ENCODE assay signal across 17 mouse cellular contexts in the genomic region with DNA sequence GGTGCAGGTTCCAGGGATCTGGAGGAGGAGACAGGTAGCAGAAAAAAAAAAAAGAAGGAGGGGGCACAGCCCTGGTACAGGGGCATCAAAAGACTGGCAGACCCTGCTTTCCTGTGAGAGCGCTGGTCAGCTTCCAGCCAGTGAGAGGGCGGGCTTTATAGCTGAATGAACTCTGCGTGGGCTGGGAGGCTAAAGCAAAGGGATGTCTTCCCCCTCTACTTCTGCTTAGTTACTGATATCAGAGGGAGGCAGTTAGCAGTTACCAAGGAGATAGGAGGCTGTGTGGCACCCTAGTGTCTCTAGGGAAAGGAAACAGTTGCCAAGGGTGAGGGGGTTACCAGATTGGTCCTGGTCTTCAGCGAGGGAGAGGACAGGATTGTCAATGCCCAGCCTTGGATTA. TPM values are rescaled to one million over a fixed set of nuclear protein-coding genes. Genes with fewer than 3 reads are reported as not detected.
A peak's percentile ranks its signal among the peaks of the same experiment; 100 is the strongest.
DNase-seq lines count a peak whose midpoint lies in the region; ATAC-seq and TF ChIP-seq lines count a peak whose summit lies in the region.
"Had no signal": no experiment of that assay in that cellular context is flagged by ENCODE, and none has a peak within 500 bp of the region (broad histone marks: within the 10 kb centered on the region; RNA-seq: fewer than 3 reads in every experiment).

No protein-coding gene starts in this region.

- no peak overlapping the region for H3K4me3 ChIP-seq in forebrain, embryonic 14.5 days (ENCODE audit: low read depth, low read length)
- H3K4me3 ChIP-seq in forebrain, embryonic 11.5 days (ENCODE audit: low read depth, low read length) = no peak overlapping the region
- no peak overlapping the region for H3K4me3 ChIP-seq in kidney, postnatal 0 days (replicated peaks; ENCODE audit: low read depth, low read length)
- no peak overlapping the region for H3K4me3 ChIP-seq in thymus, adult 2 months (ENCODE audit: control insufficient read depth, insufficient read depth, low read length)
- H3K4me3 ChIP-seq in small intestine, adult 2 months (ENCODE audit: low read depth, low read length) = peak overlapping the region; percentile 68

- no peak for ATAC-seq in forebrain, embryonic 14.5 days
- ATAC-seq in forebrain, embryonic 11.5 days (replicated peaks; ENCODE audit: low FRiP score) = no peak
- ATAC-seq in kidney, postnatal 0 days (replicated peaks; ENCODE audit: low FRiP score, low read depth) = 0 out of 2 replicates have a peak, but pooled peaks have one; percentile 8

- no peak for TF ChIP-seq POLR2A in thymus, adult 2 months (IDR thresholded peaks at IDR 0.05; ENCODE audit: control insufficient read depth, extremely low read depth, insufficient read depth, low read length, poor library complexity)
- TF ChIP-seq POLR2A in small intestine, adult 2 months (IDR thresholded peaks at IDR 0.05; ENCODE audit: low read depth, low read length) = no peak

- no peaks in the 10 kb centered on the region for H3K36me3 ChIP-seq in forebrain, embryonic 14.5 days (ENCODE audit: control insufficient read depth, insufficient read depth, low read length)
- no peaks in the 10 kb centered on the region for H3K36me3 ChIP-seq in forebrain, embryonic 11.5 days (ENCODE audit: control insufficient read depth, insufficient read depth, low read length)
- no peaks in the 10 kb centered on the region for H3K36me3 ChIP-seq in kidney, postnatal 0 days (ENCODE audit: insufficient read depth, low read length)
- no peaks in the 10 kb centered on the region for H3K36me3 ChIP-seq in thymus, adult 2 months (ENCODE audit: control insufficient read depth, insufficient read depth, low read length)
- H3K36me3 ChIP-seq in small intestine, adult 2 months (ENCODE audit: control insufficient read depth, insufficient read depth, low read length) = peaks cover 18% of the 10 kb centered on the region
- H3K36me3 ChIP-seq: heart, embryonic 10.5 days had no signal

- H3K27me3 ChIP-seq in forebrain, embryonic 14.5 days (replicated peaks; ENCODE audit: control insufficient read depth, insufficient read depth, low read length) = no peaks in the 10 kb centered on the region
- H3K27me3 ChIP-seq in forebrain, embryonic 11.5 days (ENCODE audit: control insufficient read depth, insufficient read depth, low read length) = no peaks in the 10 kb centered on the region
- no peaks in the 10 kb centered on the region for H3K27me3 ChIP-seq in kidney, postnatal 0 days (ENCODE audit: insufficient read depth, low read length)
- no peaks in the 10 kb centered on the region for H3K27me3 ChIP-seq in thymus, adult 2 months (ENCODE audit: control insufficient read depth, insufficient read depth, low read length)
- H3K27me3 ChIP-seq in small intestine, adult 2 months (ENCODE audit: control insufficient read depth, insufficient read depth, low read length) = no peaks in the 10 kb centered on the region

- 42% methylated on average over 4 of the region's 4 CpGs for WGBS in forebrain, embryonic 14.5 days
- WGBS in forebrain, embryonic 11.5 days = 55% methylated on average over 4 of the region's 4 CpGs
- WGBS in kidney, postnatal 0 days = 39% methylated on average over 4 of the region's 4 CpGs
- 72% methylated on average over 4 of the region's 4 CpGs for WGBS in thymus, adult 2 months
- WGBS in small intestine, adult 2 months = 69% methylated on average over 4 of the region's 4 CpGs

- no peak overlapping the region for H3K9ac ChIP-seq in forebrain, embryonic 14.5 days (ENCODE audit: low read length)
- H3K9ac ChIP-seq in forebrain, embryonic 11.5 days (ENCODE audit: low read length) = no peak overlapping the region
- H3K9ac ChIP-seq in kidney, postnatal 0 days (ENCODE audit: low read depth, low read length) = no peak overlapping the region

- DNase-seq in forebrain, embryonic 14.5 days (ENCODE audit: low spot score) = peak; percentile 29
- DNase-seq in forebrain, embryonic 11.5 days (ENCODE audit: low spot score) = no peak
- peak; percentile 78 for DNase-seq in kidney, postnatal 0 days (ENCODE audit: low spot score)
- no peak for DNase-seq in kidney, adult 18-20 months
- peak; percentile 17 for DNase-seq in thymus, postnatal 4 days
- no peak for DNase-seq in thymus, adult 2 months
- DNase-seq in left cerebral cortex, postnatal 25 days (ENCODE audit: low spot score in 2 of 2) = no peak
- DNase-seq: adrenal gland, adult 2 months; cerebellum, adult 8-10 months; lung, postnatal 4 days; right cerebral cortex, postnatal 25 days had no signal

- H3K4me1 ChIP-seq in forebrain, embryonic 14.5 days (ENCODE audit: control insufficient read depth, insufficient read depth, low read length) = peaks cover 27% of the 10 kb centered on the region
- peaks cover 11% of the 10 kb centered on the region; the same call in 1 of the 2 replicates for H3K4me1 ChIP-seq in forebrain, embryonic 11.5 days (replicated peaks; ENCODE audit: control insufficient read depth, insufficient read depth, low read length)
- peaks cover 12% of the 10 kb centered on the region for H3K4me1 ChIP-seq in kidney, postnatal 0 days (replicated peaks; ENCODE audit: insufficient read depth, low read length)
- peaks cover 41% of the 10 kb centered on the region for H3K4me1 ChIP-seq in thymus, adult 2 months (replicated peaks; ENCODE audit: control insufficient read depth, insufficient read depth, low read length)
- H3K4me1 ChIP-seq in small intestine, adult 2 months (ENCODE audit: control insufficient read depth, insufficient read depth, insufficient read length, low read length) = peaks cover 27% of the 10 kb centered on the region

- intact Hi-C loops in left cerebral cortex, postnatal 25 days (cut with DNase I) = no loop called here

- TF ChIP-seq CTCF in kidney, postnatal 0 days (IDR thresholded peaks at IDR 0.05; ENCODE audit: low read depth) = no peak
- no peak for TF ChIP-seq CTCF in thymus, adult 2 months (IDR thresholded peaks at IDR 0.05; ENCODE audit: borderline replicate concordance, control insufficient read depth, extremely low read depth, insufficient read depth, low read length, poor library complexity)
- no peak for TF ChIP-seq CTCF in small intestine, adult 2 months (IDR thresholded peaks at IDR 0.05; ENCODE audit: extremely low read depth, insufficient read length, insufficient replicate concordance, low read depth, low read length)

- no peak overlapping the region for H3K4me2 ChIP-seq in forebrain, embryonic 14.5 days (ENCODE audit: low read length)
- no peak overlapping the region for H3K4me2 ChIP-seq in forebrain, embryonic 11.5 days (ENCODE audit: low read depth, low read length, severe bottlenecking)
- peak overlapping the region; percentile 26 for H3K4me2 ChIP-seq in kidney, postnatal 0 days (ENCODE audit: low read length)

- no peaks in the 10 kb centered on the region for H3K9me3 ChIP-seq in forebrain, embryonic 14.5 days (replicated peaks; ENCODE audit: control insufficient read depth, low read length)
- H3K9me3 ChIP-seq in forebrain, embryonic 11.5 days (ENCODE audit: control insufficient read depth, low read length) = no peaks in the 10 kb centered on the region
- no peaks in the 10 kb centered on the region for H3K9me3 ChIP-seq in kidney, postnatal 0 days (replicated peaks; ENCODE audit: low read length)
- H3K9me3 ChIP-seq: heart, embryonic 10.5 days had no signal

- no peak overlapping the region for H3K27ac ChIP-seq in forebrain, embryonic 14.5 days (ENCODE audit: low read depth, low read length)
- no peak overlapping the region for H3K27ac ChIP-seq in forebrain, embryonic 11.5 days (ENCODE audit: low read depth, low read length)
- H3K27ac ChIP-seq in kidney, postnatal 0 days = no peak overlapping the region
- H3K27ac ChIP-seq in thymus, adult 2 months (ENCODE audit: control insufficient read depth, insufficient read depth, low read length) = no peak overlapping the region
- peak overlapping the region; percentile 75; the same call in 1 of the 2 replicates for H3K27ac ChIP-seq in small intestine, adult 2 months (ENCODE audit: insufficient read depth, low read depth, low read length)

RNA-seq across cellular contexts. Expression of a gene that starts 0.8 kb away (rescaled TPM):
- polyA plus RNA-seq in forebrain, embryonic 14.5 days (2014; fragmentation: Nextera tagmentation; extraction: Ambion mirVana) = 0.32 and 0.52 TPM in 2 replicates
- 0.16 TPM in 2 replicates for polyA plus RNA-seq in forebrain, embryonic 11.5 days (2014; fragmentation: Nextera tagmentation; extraction: Ambion mirVana)
- 16.0 and 16.7 TPM in 2 replicates for polyA plus RNA-seq in kidney, postnatal 0 days (2015; fragmentation: Nextera tagmentation; extraction: Ambion mirVana)
- 0.55 and 0.59 TPM in 2 replicates for polyA plus RNA-seq in thymus, adult 2 months (2012; rRNA removed)
- 9.9 and 23.6 TPM in 2 replicates for polyA plus RNA-seq in small intestine, adult 2 months (2012; rRNA removed)
- under 1 TPM; 0.53 to 0.73 TPM for total RNA-seq in left cerebral cortex, postnatal 25 days (2021)
- total RNA-seq: adrenal gland, adult 2 months had no signal
- polyA plus RNA-seq: adrenal gland, adult 2 months; heart, embryonic 10.5 days had no signal

RNA-seq across cellular contexts. Expression of a gene that starts 10.0 kb away (rescaled TPM):
- polyA plus RNA-seq in forebrain, embryonic 14.5 days (2014; fragmentation: Nextera tagmentation; extraction: Ambion mirVana) = not detected in 2 replicates
- polyA plus RNA-seq in forebrain, embryonic 11.5 days (2014; fragmentation: Nextera tagmentation; extraction: Ambion mirVana) = not detected in 2 replicates
- not detected in 2 replicates for polyA plus RNA-seq in kidney, postnatal 0 days (2015; fragmentation: Nextera tagmentation; extraction: Ambion mirVana)
- polyA plus RNA-seq in thymus, adult 2 months (2012; rRNA removed) = 6.1 and 13.0 TPM in 2 replicates
- polyA plus RNA-seq in small intestine, adult 2 months (2012; rRNA removed) = not detected in 2 replicates
- 1 to 10 TPM; 1.3 to 2.0 TPM for total RNA-seq in left cerebral cortex, postnatal 25 days (2021)
- total RNA-seq: gastrocnemius, adult 8-10 months; hematopoietic stem cell, adult 5-6 weeks had no signal
- polyA plus RNA-seq: heart, embryonic 10.5 days; limb, embryonic 11.5 days; liver, embryonic 16.5 days had no signal

RNA-seq across cellular contexts. Expression of a gene that starts 16.6 kb away (rescaled TPM):
- 13.4 and 17.3 TPM in 2 replicates for polyA plus RNA-seq in forebrain, embryonic 14.5 days (2014; fragmentation: Nextera tagmentation; extraction: Ambion mirVana)
- 25.9 and 26.2 TPM in 2 replicates for polyA plus RNA-seq in forebrain, embryonic 11.5 days (2014; fragmentation: Nextera tagmentation; extraction: Ambion mirVana)
- polyA plus RNA-seq in kidney, postnatal 0 days (2015; fragmentation: Nextera tagmentation; extraction: Ambion mirVana) = 9.9 and 10.4 TPM in 2 replicates
- 132 and 194 TPM in 2 replicates for polyA plus RNA-seq in thymus, adult 2 months (2012; rRNA removed)
- polyA plus RNA-seq in small intestine, adult 2 months (2012; rRNA removed) = 2.9 and 6.9 TPM in 2 replicates
- total RNA-seq in left cerebral cortex, postnatal 25 days (2021) = 10 to 100 TPM; 53.4 to 54.2 TPM

RNA-seq across cellular contexts. Expression of a gene that starts 18.0 kb away (rescaled TPM):
- 4.6 and 4.8 TPM in 2 replicates for polyA plus RNA-seq in forebrain, embryonic 14.5 days (2014; fragmentation: Nextera tagmentation; extraction: Ambion mirVana)
- 3.2 and 3.6 TPM in 2 replicates for polyA plus RNA-seq in forebrain, embryonic 11.5 days (2014; fragmentation: Nextera tagmentation; extraction: Ambion mirVana)
- 6.8 and 7.2 TPM in 2 replicates for polyA plus RNA-seq in kidney, postnatal 0 days (2015; fragmentation: Nextera tagmentation; extraction: Ambion mirVana)
- polyA plus RNA-seq in thymus, adult 2 months (2012; rRNA removed) = 13.4 and 16.2 TPM in 2 replicates
- 3.1 and 7.5 TPM in 2 replicates for polyA plus RNA-seq in small intestine, adult 2 months (2012; rRNA removed)
- 10 to 100 TPM; 11.6 to 14.0 TPM for total RNA-seq in left cerebral cortex, postnatal 25 days (2021)

RNA-seq across cellular contexts. Expression of a gene that starts 38.0 kb away (rescaled TPM):
- polyA plus RNA-seq in forebrain, embryonic 14.5 days (2014; fragmentation: Nextera tagmentation; extraction: Ambion mirVana) = 7.1 and 8.1 TPM in 2 replicates
- polyA plus RNA-seq in forebrain, embryonic 11.5 days (2014; fragmentation: Nextera tagmentation; extraction: Ambion mirVana) = 6.7 and 9.6 TPM in 2 replicates
- 1.0 and 1.6 TPM in 2 replicates for polyA plus RNA-seq in kidney, postnatal 0 days (2015; fragmentation: Nextera tagmentation; extraction: Ambion mirVana)
- 1.2 and 2.7 TPM in 2 replicates for polyA plus RNA-seq in thymus, adult 2 months (2012; rRNA removed)
- polyA plus RNA-seq in small intestine, adult 2 months (2012; rRNA removed) = 1.3 and 2.0 TPM in 2 replicates
- 10 to 100 TPM; 60.5 to 61.6 TPM for total RNA-seq in left cerebral cortex, postnatal 25 days (2021)

Comparison
In these comparisons a context has a peak if more than half of its experiments do, and no peak if none do; other contexts are left out.
1. DNase-seq: peak in forebrain, embryonic 14.5 days (single experiment), kidney, postnatal 0 days (single experiment) and thymus, postnatal 4 days (single experiment); none in forebrain, embryonic 11.5 days (single experiment), kidney, adult 18-20 months (single experiment), thymus, adult 2 months (single experiment) and left cerebral cortex, postnatal 25 days (0 of 2).